Mouse (Mus musculus) myocyte (in vitro differentiated cells): ENCODE results near the gene Dync1li1.

Experiments used
- MAX ChIP-seq: IDR thresholded peaks from one replicate; pipeline ENCODE4 v1.6.1; 2011; ENCODE audit warnings: low read depth, mild to moderate bottlenecking, control low read depth
- MYOG ChIP-seq, 3 experiments: IDR thresholded peaks; one replicate each; pipeline ENCODE4 v1.6.1; 2011; ENCODE audit warnings: control low read depth in 2 of 3, low read depth in 2 of 3, mild to moderate bottlenecking in 2 of 3; ENCODE audit not compliant: insufficient read length in 2 of 3, control insufficient read depth in 1 of 3, insufficient read depth in 1 of 3
- POLR2A ChIP-seq: IDR thresholded peaks from one replicate; pipeline ENCODE4 v1.6.1; 2011; ENCODE audit warnings: low read depth, mild to moderate bottlenecking, control low read depth, moderate library complexity; ENCODE audit not compliant: insufficient read length
- POLR2AphosphoS2 ChIP-seq: IDR thresholded peaks from one replicate; pipeline ENCODE4 v1.6.1; 2011; ENCODE audit warnings: low read depth, control low read depth; ENCODE audit not compliant: insufficient read length
- REST ChIP-seq: IDR thresholded peaks from one replicate; pipeline ENCODE4 v1.6.1; 2011; ENCODE audit warnings: mild to moderate bottlenecking, control low read depth, moderate library complexity; ENCODE audit not compliant: insufficient read depth, insufficient read length
- SRF ChIP-seq: IDR thresholded peaks from one replicate; pipeline ENCODE4 v1.6.1; 2011; ENCODE audit warnings: low read depth; ENCODE audit not compliant: control insufficient read depth, insufficient read length
- TCF3 ChIP-seq: IDR thresholded peaks from one replicate; pipeline ENCODE4 v1.6.1; 2011; ENCODE audit warnings: low read depth, control low read depth; ENCODE audit not compliant: insufficient read length
- USF1 ChIP-seq: IDR thresholded peaks from one replicate; pipeline ENCODE4 v1.6.1; 2011; ENCODE audit warnings: low read depth, mild to moderate bottlenecking, control low read depth, moderate library complexity

GRCm38 (mm10) chr9:114673626-114674025, 15.0 kb upstream of the Dync1li1 start:
- TF ChIP-seq POLR2A (no peak), POLR2AphosphoS2 (no peak), USF1 (no peak), MAX (no peak), TCF3 (no peak), MYOG (IDR thresholded peaks at IDR 0.05; ENCODE audit: control insufficient read depth in 1 of 3, insufficient read depth in 1 of 3, insufficient read length in 2 of 3, low read depth in 2 of 3) (no peak), SRF (no peak), REST (no peak)
